Mouse (Mus musculus) heart, adult 2 months (tissue): ENCODE measurements at regions not wholly inside any gene's neighbourhood (a gene's known extent, or its start where the extent isn't known, plus 50 kb on each side); places are given as distances from the start of the nearest gene placed in this dataset.

ENCODE experiments used
- DNase-seq, 2 experiments: peaks; one replicate each; pipeline ENCODE4 v3.0.0; 2021
- H3K27ac ChIP-seq: fragments of 200-600 bp; 2 replicates; pipeline ENCODE4 v1.8.1; 2022
- H3K27me3 ChIP-seq: fragments of 200-500 bp; 2 replicates; pipeline ENCODE4 v1.6.1; 2012; ENCODE audit warnings: mild to moderate bottlenecking, low read length, inconsistent platforms, mixed read lengths; ENCODE audit not compliant: control insufficient read depth, insufficient read depth
- H3K36me3 ChIP-seq: fragments of 200-500 bp; 2 replicates; pipeline ENCODE4 v1.6.1; 2012; ENCODE audit warnings: low read length, inconsistent platforms; ENCODE audit not compliant: control insufficient read depth, insufficient read depth
- H3K4me1 ChIP-seq: fragments of 200-500 bp; 2 replicates; pipeline ENCODE4 v1.6.1; 2011; ENCODE audit warnings: low read length; ENCODE audit not compliant: control insufficient read depth, insufficient read depth
- H3K4me3 ChIP-seq: fragments of 200-600 bp; 2 replicates; pipeline ENCODE4 v1.8.1; 2022
- H3K79me2 ChIP-seq: fragments of 200-500 bp; replicated peaks from 2 replicates; pipeline ENCODE4 v1.6.1; 2012; ENCODE audit warnings: mild to moderate bottlenecking, inconsistent platforms, low read length, moderate library complexity, mixed read lengths; ENCODE audit not compliant: control insufficient read depth, insufficient read depth
- H3K9ac ChIP-seq: fragments of 200-500 bp; 2 replicates; pipeline ENCODE4 v1.6.1; 2012; ENCODE audit warnings: low read depth, mild to moderate bottlenecking, control low read depth, inconsistent platforms, low read length, mixed read lengths
- CTCF ChIP-seq: fragments of 200-600 bp; IDR thresholded peaks from 2 replicates; pipeline ENCODE4 v1.8.1; 2022; ENCODE audit warnings: antibody characterized with exemption, mild to moderate bottlenecking, moderate library complexity
- EP300 ChIP-seq: fragments of 200-500 bp; IDR thresholded peaks from 2 replicates; pipeline ENCODE4 v1.6.1; 2011; ENCODE audit warnings: low read depth, low read length, control low read depth; ENCODE audit not compliant: insufficient read depth
- POLR2A ChIP-seq: fragments of 200-500 bp; IDR thresholded peaks from 2 replicates; pipeline ENCODE4 v1.6.1; 2011; ENCODE audit warnings: mild to moderate bottlenecking, low read depth, low read length, control low read depth; ENCODE audit not compliant: insufficient read depth
- WGBS: fragments of 180-500 bp; shearing (Covaris S2); methylation state at CpG from one replicate; pipeline ENCODE4 v1.1.7; 2018; 5-methylcytosine and 5-hydroxymethylcytosine counted together
- intact Hi-C: fragments of 180-260 bp; cut with DNase I; formaldehyde crosslinking; loops from one replicate; pipeline ENCODE4 v1.15.1; 2025

DNA sequence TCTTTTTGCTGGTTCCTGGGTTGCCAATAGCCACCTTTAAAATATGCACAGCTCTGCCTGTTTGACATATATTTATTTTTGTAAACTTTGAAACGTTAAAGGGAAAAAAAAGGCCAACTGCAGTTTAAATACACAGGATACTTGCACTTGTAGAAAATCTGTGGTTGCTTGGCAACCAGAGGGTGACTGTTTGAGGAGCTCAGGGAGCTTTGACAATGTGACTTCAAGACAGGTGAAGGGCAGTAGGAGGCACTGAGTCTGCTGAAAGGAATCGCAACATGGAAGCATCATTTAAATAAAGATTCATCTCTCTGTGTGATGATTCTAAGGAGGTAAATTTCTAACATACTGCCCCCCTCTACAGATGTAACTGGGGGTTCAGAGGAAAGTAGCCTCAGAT lies 315.7 kb downstream of the Lrriq3 start:
- no peak overlapping the region for H3K9ac ChIP-seq
- intact Hi-C loops: no loop called here
- TF ChIP-seq CTCF: no peak
- TF ChIP-seq EP300: no peak
- no peak for TF ChIP-seq POLR2A
- no peak overlapping the region for H3K4me3 ChIP-seq
- H3K4me1 ChIP-seq: no peaks in the 10 kb centered on the region
- no peaks in the 10 kb centered on the region for H3K27me3 ChIP-seq
- H3K36me3 ChIP-seq: no peaks in the 10 kb centered on the region
- no peaks in the 10 kb centered on the region for H3K79me2 ChIP-seq
- no peak for DNase-seq
- 49% methylated on average over 2 of the region's 2 CpGs for WGBS
- H3K27ac ChIP-seq: no peak overlapping the region

DNA sequence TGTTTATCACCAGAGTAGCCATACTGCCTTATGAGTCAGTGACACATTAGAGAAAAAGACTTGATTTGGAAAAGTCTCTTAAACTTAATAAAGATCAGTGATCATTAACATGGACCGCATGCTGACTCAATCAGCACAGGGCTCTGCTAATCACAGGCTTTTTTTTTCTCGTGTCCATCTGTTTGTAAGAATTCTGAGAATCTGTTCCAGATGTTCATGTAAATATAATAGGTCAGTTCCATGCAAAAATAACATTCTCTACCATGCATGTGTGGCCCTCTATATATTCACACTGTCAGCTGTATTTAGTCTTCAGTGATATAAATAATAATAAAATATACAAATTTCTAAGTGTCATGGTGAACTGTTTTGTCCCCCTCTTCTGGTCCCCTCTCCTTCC lies 316.1 kb downstream of the Lrriq3 start:
- Histone ChIP-seq H3K9ac (no peak overlapping the region), H3K4me3 (no peak overlapping the region), H3K4me1 (no peaks in the 10 kb centered on the region), H3K36me3 (no peaks in the 10 kb centered on the region), H3K79me2 (no peaks in the 10 kb centered on the region), H3K27me3 (no peaks in the 10 kb centered on the region), H3K27ac (no peak overlapping the region)
- intact Hi-C loops: no loop called here
- DNase-seq: no peak
- no peak for TF ChIP-seq POLR2A
- TF ChIP-seq CTCF: no peak
- no peak for TF ChIP-seq EP300
- WGBS: 61% methylated on average over 2 of the region's 2 CpGs

DNA sequence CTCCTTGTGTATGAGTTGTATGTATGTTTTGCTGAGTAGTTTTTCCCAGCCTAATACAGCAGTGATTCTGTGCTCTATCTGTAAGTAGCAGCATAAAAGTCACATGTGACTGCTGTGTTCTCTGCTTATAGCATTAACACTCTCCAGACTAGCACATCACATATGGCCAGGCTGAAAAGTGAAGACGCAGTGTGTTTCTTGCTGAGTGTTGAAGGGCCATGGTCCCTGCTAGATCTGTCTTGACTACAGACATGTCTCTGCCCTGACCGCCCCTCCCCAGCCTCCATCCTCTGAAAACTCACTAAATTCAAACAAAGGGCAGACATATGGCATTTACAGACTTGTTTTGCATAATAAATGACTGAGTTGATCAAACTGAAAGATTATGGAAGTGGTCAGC lies 316.6 kb downstream of the Lrriq3 start:
- H3K27me3 ChIP-seq: no peaks in the 10 kb centered on the region
- no peak for TF ChIP-seq CTCF
- TF ChIP-seq EP300: no peak
- no peak for TF ChIP-seq POLR2A
- no peaks in the 10 kb centered on the region for H3K4me1 ChIP-seq
- H3K9ac ChIP-seq: no peak overlapping the region
- intact Hi-C loops: no loop called here
- H3K4me3 ChIP-seq: no peak overlapping the region
- no peaks in the 10 kb centered on the region for H3K79me2 ChIP-seq
- WGBS: 76% methylated on average over 2 of the region's 2 CpGs
- H3K27ac ChIP-seq: no peak overlapping the region
- H3K36me3 ChIP-seq: no peaks in the 10 kb centered on the region
- no peak for DNase-seq

DNA sequence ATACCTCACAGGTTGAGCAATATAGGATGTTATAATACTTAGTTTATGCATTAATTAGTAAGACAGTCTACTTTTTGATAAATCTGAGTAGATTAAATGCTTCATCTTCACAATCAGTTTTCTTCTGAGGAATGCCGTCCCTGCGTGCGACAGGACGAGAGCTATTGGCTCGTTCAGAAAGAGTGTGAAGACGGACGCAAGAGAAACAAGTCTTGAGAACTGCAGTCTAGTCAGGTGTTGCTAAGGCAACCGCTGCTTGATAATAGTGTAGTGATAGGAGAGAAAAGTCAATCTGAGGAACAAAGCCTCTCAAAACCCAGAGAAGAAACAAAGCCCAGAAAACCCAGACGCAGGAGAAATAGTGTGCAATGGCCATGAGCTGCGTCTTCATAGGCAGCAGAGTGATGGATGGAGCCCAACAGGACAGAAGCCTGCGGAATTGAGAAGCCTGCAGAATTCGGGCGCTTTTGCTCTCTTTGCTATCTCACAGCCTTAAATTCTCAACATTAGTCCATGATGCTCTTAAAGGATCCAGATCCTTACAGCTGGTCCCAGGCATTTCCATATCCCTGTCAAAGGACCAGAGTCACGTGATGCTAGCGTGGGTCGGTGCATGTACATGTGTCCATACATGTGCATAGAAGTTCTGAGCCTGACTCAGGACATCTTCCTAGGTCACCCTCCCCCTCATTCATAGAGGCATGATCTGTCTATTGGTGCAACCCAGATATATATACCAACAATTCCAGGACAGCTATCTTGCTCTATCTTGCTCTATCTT lies 366.7 kb downstream of the Lrriq3 start:
- intact Hi-C loops: no loop called here
- WGBS: 75% methylated on average over 16 of the region's 16 CpGs
- Histone ChIP-seq H3K79me2 (no peaks in the 10 kb centered on the region), H3K9ac (no peak overlapping the region), H3K36me3 (no peaks in the 10 kb centered on the region), H3K4me3 (no peak overlapping the region), H3K27me3 (no peaks in the 10 kb centered on the region), H3K27ac (no peak overlapping the region), H3K4me1 (no peaks in the 10 kb centered on the region)
- no peak for DNase-seq
- no peak for TF ChIP-seq EP300
- no peak for TF ChIP-seq POLR2A
- no peak for TF ChIP-seq CTCF

DNA sequence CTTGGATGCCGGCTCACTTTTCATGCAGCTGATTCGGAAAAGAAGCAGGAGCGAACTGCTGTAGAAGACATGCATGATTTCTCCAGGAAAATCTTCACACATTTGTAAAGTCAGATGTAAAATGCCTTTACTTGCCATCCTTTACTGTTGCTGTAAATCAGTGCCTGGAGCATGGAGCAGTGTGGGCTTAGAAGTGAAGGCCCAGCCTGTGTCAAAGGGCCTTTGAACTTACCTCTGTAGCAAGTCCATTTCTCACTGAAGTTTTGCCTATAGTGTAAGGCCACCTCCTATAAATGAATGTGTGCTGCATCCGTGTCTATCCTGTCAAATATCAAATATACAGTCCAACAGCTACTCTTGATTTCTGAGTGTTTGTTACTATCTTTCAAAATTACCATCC lies 368.9 kb downstream of the Lrriq3 start:
- WGBS: 71% methylated on average over 4 of the region's 4 CpGs
- no peaks in the 10 kb centered on the region for H3K79me2 ChIP-seq
- intact Hi-C loops: no loop called here
- no peak overlapping the region for H3K4me3 ChIP-seq
- no peak overlapping the region for H3K9ac ChIP-seq
- H3K27me3 ChIP-seq: no peaks in the 10 kb centered on the region
- H3K27ac ChIP-seq: no peak overlapping the region
- no peaks in the 10 kb centered on the region for H3K36me3 ChIP-seq
- no peak for DNase-seq
- TF ChIP-seq POLR2A (no peak), EP300 (no peak), CTCF (no peak)
- H3K4me1 ChIP-seq: no peaks in the 10 kb centered on the region

DNA sequence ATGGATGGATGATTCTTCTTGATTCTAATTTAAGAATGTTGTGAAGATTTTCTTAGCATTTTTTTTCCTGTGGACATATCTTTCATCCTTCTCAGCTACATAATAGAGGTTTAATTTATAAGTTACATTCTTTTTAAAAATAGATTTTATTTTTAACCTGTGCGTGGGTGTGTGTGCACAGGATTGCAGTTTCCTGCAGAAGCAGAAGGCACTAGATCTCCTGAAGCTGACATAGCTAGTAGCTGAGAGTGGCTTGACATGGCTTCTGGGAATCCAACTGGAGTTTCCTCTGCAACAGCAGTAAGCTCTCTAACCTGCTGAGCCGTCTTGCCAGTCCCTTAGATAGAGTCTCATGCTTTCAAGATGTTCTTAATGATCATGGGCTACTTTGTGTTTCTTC lies 377.5 kb downstream of the Lrriq3 start:
- 61% methylated on average over 2 of the region's 2 CpGs for WGBS
- intact Hi-C loops: no loop called here
- H3K27me3 ChIP-seq: no peaks in the 10 kb centered on the region
- H3K27ac ChIP-seq: no peak overlapping the region
- no peaks in the 10 kb centered on the region for H3K36me3 ChIP-seq
- DNase-seq: no peak
- TF ChIP-seq CTCF: no peak
- no peak overlapping the region for H3K4me3 ChIP-seq
- H3K4me1 ChIP-seq: no peaks in the 10 kb centered on the region
- H3K9ac ChIP-seq: no peak overlapping the region
- H3K79me2 ChIP-seq: no peaks in the 10 kb centered on the region
